Mouse (Mus musculus): ENCODE data around the gene Efcab9. TPM values are rescaled to one million over a fixed set of nuclear protein-coding genes. Genes with fewer than 3 reads are reported as not detected.
A peak's percentile ranks its signal among the peaks of the same experiment; 100 is the strongest.

The Efcab9 gene
- polyA plus RNA-seq (2015; fragmentation: Nextera tagmentation; extraction: Ambion mirVana): 0.47 and 0.68 TPM in 2 replicates

DNA sequence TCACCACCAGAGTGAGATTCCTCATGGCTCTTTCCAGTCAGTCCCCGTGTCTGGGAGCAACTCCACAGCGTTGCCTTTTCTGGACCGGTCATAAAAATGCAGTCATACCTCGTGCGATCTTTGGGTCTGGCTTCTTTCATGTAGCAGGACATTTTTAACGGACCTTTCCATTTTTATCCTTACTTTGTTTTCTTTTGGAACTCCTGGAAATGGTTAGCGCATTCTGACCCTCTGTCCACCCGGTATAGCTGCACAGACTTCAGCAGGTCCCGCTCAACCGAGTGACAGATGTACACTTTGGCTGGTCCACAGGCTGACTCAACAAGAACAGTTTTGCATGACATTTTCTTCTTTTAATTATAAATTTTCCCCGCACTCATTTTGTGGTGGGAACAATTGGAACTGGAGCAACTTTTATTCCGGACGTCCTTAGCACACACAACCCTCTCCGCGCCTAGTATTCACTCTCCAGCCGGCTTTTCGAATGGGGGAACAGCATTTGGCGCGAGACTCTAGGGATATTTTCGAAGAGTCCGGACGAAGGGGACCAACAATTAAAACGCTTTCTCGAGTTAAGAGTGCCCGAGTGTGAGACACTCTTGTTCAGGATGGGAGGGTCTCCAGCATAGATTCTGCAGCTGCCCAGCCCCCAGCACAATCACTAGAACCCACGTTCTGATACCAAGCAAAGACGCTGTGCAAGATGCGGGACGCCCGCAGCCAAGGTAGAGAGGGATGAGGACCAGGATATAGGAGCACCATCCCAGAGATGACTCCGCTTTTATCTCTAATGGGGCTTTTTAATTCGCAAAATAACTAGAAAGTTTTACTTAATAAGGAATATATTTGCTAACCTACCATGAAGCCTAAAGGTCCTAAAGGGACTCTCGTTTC lies at the start of gene Efcab9:
Gene Efcab9 (minus strand): TSS at position 211 of the 894 bp plus-strand sequence.
- Histone ChIP-seq H3K4me2 (replicated peaks; ENCODE audit: low read depth, low read length) (peak within 1 kb of the TSS; percentile 99), H3K9ac (replicated peaks; ENCODE audit: low read length) (peak within 1 kb of the TSS; percentile 78), H3K27ac (ENCODE audit: low read length) (no peak within 1 kb of the TSS), H3K27me3 (ENCODE audit: insufficient read depth, low read length) (no peaks in the 10 kb centered on the region), H3K4me1 (ENCODE audit: insufficient read depth, low read length) (peaks cover 15% of the 10 kb centered on the region), H3K36me3 (ENCODE audit: insufficient read depth, low read length) (no peaks in the 10 kb centered on the region), H3K9me3 (ENCODE audit: low read length) (no peaks in the 10 kb centered on the region), H3K4me3 (ENCODE audit: low read length) (peak within 1 kb of the TSS; percentile 69)
- 3% methylated on average over 33 of the region's 33 CpGs for WGBS
- ATAC-seq (ENCODE audit: low FRiP score, low TSS enrichment): 0 out of 2 replicates have a peak, but pooled peaks have one; percentile 13

DNA sequence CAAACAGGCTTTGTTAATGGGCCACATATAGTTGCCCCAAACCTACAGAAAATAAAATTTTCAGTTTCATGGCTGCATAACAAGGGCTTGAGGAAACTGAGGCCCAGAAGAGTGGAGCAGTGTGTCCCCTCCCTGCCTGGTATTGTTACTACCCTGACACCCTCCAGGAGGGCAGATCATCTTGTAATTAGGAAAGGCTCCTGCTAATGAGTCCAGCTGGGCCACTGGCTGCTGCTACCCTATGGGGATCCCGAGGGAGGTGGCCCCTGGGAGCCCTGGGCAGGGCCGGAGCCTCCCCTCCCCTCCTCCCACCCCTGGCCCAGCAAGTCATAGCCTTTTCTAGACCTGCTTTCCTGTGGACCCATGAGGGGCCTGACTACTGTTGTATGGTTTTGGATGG lies 49.1 kb upstream of the Efcab9 start:
- no peak for ATAC-seq (ENCODE audit: low FRiP score, low TSS enrichment)
- Histone ChIP-seq H3K4me1 (ENCODE audit: insufficient read depth, low read length) (peaks cover 24% of the 10 kb centered on the region), H3K27me3 (ENCODE audit: insufficient read depth, low read length) (no peaks in the 10 kb centered on the region), H3K36me3 (ENCODE audit: insufficient read depth, low read length) (no peaks in the 10 kb centered on the region), H3K4me3 (ENCODE audit: low read length) (no peak overlapping the region), H3K4me2 (replicated peaks; ENCODE audit: low read depth, low read length) (no peak overlapping the region), H3K27ac (ENCODE audit: low read length) (no peak overlapping the region), H3K9ac (replicated peaks; ENCODE audit: low read length) (no peak overlapping the region), H3K9me3 (ENCODE audit: low read length) (no peaks in the 10 kb centered on the region)
- WGBS: 55% methylated on average over 2 of the region's 2 CpGs

DNA sequence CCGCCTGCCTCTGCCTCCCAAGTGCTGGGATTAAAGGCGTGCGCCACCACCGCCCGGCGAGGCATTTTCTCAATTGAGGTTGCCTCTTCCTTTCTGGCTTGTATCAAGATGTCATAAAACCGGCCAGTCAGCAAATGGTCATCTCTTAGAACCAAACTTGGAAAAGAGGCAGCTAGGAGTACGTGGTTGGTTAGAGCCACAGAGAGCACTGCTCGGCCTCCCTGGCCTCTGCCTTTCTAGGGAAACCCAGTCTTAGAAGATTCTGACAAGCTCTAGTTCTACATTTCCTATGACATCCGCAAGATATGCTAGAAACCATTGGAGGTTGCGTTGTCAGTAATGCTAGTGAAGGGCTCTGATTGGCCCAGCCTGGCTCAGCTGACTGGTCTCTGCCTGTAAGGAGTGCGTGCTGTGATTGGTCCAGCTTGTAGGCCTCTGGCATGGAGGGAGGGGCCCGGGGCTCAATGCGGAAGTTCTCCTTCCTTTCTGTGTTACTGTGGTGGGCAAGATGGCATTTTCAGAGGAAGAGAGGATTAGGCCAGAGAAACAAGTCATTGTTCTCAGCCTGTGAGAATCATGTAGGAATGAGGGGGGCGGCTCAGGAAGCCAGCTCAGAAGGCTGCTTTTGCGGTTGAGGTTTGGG lies 48.5 kb upstream of the Efcab9 start:
- WGBS: 86% methylated on average over 16 of the region's 16 CpGs
- H3K4me1 ChIP-seq (ENCODE audit: insufficient read depth, low read length): peaks cover 26% of the 10 kb centered on the region
- H3K4me3 ChIP-seq (ENCODE audit: low read length): no peak overlapping the region
- no peak overlapping the region for H3K27ac ChIP-seq (ENCODE audit: low read length)
- H3K9me3 ChIP-seq (ENCODE audit: low read length): no peaks in the 10 kb centered on the region
- no peak for ATAC-seq (ENCODE audit: low FRiP score, low TSS enrichment)
- no peak overlapping the region for H3K9ac ChIP-seq (replicated peaks; ENCODE audit: low read length)
- no peaks in the 10 kb centered on the region for H3K27me3 ChIP-seq (ENCODE audit: insufficient read depth, low read length)
- H3K36me3 ChIP-seq (ENCODE audit: insufficient read depth, low read length): no peaks in the 10 kb centered on the region
- no peak overlapping the region for H3K4me2 ChIP-seq (replicated peaks; ENCODE audit: low read depth, low read length)

DNA sequence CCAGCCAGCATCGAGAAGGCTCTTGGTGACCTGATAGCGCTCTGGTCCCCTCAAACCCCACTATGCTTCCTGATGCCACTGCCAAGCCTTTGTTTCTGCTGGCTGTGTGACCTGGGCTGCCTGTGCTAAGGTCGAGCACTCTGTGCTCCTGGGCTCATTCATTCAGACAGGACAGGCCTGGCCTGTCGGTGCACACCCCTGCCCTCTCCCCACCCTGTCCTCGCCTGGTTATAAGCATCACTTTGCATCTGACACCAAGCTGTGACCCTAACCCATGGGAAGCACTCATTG lies 44.8 kb upstream of the Efcab9 start:
- no peak; the same call in 1 of the 2 replicates for ATAC-seq (ENCODE audit: low FRiP score, low TSS enrichment)
- Histone ChIP-seq H3K4me2 (replicated peaks; ENCODE audit: low read depth, low read length) (no peak overlapping the region), H3K27ac (ENCODE audit: low read length) (no peak overlapping the region)

DNA sequence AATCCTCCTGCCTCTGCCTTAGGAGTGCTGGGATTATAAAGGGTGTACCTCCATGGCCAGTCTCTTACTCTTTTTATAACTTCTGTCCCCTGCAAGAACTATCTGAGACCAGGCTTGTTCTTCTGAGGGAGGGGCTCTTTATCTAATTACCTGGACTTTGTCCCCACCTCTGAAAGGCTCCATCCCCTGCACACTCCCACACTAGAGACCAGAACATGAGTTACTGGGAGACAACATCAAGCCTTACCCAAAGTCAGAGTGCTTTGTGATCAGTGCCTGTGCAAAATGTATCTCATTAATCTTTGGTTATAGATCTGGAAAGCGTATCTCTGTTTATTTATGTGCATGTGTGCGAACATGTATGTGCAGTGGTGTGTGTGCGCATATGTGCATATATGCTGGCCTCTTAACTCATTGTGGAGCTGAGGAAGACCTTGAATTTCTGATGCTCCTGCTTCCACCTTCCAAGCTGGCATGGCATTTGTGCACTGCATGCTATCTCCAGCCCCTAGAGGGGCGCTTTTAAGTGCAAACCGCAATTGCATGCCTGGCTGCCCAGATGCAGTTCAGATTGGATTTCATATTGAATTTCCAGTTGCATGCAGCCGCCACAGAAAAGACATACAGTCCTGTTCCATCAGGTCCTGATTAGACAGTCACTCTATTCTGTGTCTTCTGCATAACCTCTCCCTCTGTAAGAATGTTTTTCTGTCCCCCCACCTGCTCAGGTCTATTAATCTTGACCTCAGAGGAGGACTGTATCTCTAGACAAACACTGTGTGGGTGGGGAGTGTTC lies 44.3 kb upstream of the Efcab9 start:
- H3K27me3 ChIP-seq (ENCODE audit: insufficient read depth, low read length): no peaks in the 10 kb centered on the region
- no peak overlapping the region for H3K4me3 ChIP-seq (ENCODE audit: low read length)
- WGBS: 47% methylated on average over 6 of the region's 6 CpGs
- H3K9me3 ChIP-seq (ENCODE audit: low read length): no peaks in the 10 kb centered on the region
- peaks cover 26% of the 10 kb centered on the region for H3K4me1 ChIP-seq (ENCODE audit: insufficient read depth, low read length)
- H3K4me2 ChIP-seq (replicated peaks; ENCODE audit: low read depth, low read length): no peak overlapping the region
- H3K36me3 ChIP-seq (ENCODE audit: insufficient read depth, low read length): no peaks in the 10 kb centered on the region
- H3K9ac ChIP-seq (replicated peaks; ENCODE audit: low read length): no peak overlapping the region
- peak; percentile 86 for ATAC-seq (ENCODE audit: low FRiP score, low TSS enrichment)
- H3K27ac ChIP-seq (ENCODE audit: low read length): 0 out of 2 replicates have a peak overlapping the region, but pooled peaks have one; percentile 15

More for the DNA sequence above, 44.8 kb upstream of the Efcab9 start:
- no peak overlapping the region for H3K9ac ChIP-seq (replicated peaks; ENCODE audit: low read length)
- H3K4me1 ChIP-seq (ENCODE audit: insufficient read depth, low read length): peaks cover 26% of the 10 kb centered on the region
- H3K36me3 ChIP-seq (ENCODE audit: insufficient read depth, low read length): no peaks in the 10 kb centered on the region
- 19% methylated on average over 5 of the region's 5 CpGs for WGBS
- H3K27me3 ChIP-seq (ENCODE audit: insufficient read depth, low read length): no peaks in the 10 kb centered on the region
- H3K4me3 ChIP-seq (ENCODE audit: low read length): no peak overlapping the region
- no peaks in the 10 kb centered on the region for H3K9me3 ChIP-seq (ENCODE audit: low read length)

DNA sequence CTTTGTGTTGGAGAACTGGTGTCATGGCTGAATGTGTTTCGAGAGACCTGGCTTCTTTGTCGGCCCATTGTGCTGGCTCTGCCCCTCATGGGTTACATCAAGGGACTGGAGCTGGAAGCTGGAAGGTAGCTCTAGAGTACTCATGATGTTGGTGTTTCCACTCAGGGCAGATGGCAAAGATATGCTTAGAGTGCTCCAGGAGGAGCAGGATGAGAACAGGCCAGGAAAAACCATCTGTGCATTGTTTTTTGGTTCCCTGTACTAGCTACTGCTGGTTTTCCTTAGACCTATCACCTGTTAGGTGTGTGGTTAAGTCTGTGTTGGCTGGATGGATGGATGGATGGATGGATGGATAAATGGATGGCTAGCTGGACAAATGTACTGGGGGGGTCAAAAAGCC lies 41.8 kb upstream of the Efcab9 start:
- no peak for ATAC-seq (ENCODE audit: low FRiP score, low TSS enrichment)
- WGBS: 83% methylated on average over 2 of the region's 2 CpGs
- Histone ChIP-seq H3K4me1 (ENCODE audit: insufficient read depth, low read length) (peaks cover 24% of the 10 kb centered on the region), H3K9me3 (ENCODE audit: low read length) (no peaks in the 10 kb centered on the region; the same call in 1 of the 2 replicates), H3K36me3 (ENCODE audit: insufficient read depth, low read length) (no peaks in the 10 kb centered on the region), H3K4me3 (ENCODE audit: low read length) (no peak overlapping the region), H3K27ac (ENCODE audit: low read length) (no peak overlapping the region), H3K27me3 (ENCODE audit: insufficient read depth, low read length) (no peaks in the 10 kb centered on the region), H3K9ac (replicated peaks; ENCODE audit: low read length) (no peak overlapping the region), H3K4me2 (replicated peaks; ENCODE audit: low read depth, low read length) (no peak overlapping the region)

GRCm38 (mm10) chr11:32571103-32571502 lies 39.2 kb upstream of the Efcab9 start:
- Histone ChIP-seq H3K27me3 (ENCODE audit: insufficient read depth, low read length) (no peaks in the 10 kb centered on the region), H3K4me3 (ENCODE audit: low read length) (no peak overlapping the region), H3K36me3 (ENCODE audit: insufficient read depth, low read length) (no peaks in the 10 kb centered on the region), H3K4me1 (ENCODE audit: insufficient read depth, low read length) (peaks cover 3% of the 10 kb centered on the region; the same call in 1 of the 2 replicates), H3K27ac (ENCODE audit: low read length) (no peak overlapping the region), H3K9ac (replicated peaks; ENCODE audit: low read length) (no peak overlapping the region), H3K9me3 (ENCODE audit: low read length) (no peaks in the 10 kb centered on the region; the same call in 1 of the 2 replicates), H3K4me2 (replicated peaks; ENCODE audit: low read depth, low read length) (no peak overlapping the region)
- WGBS: 92% methylated on average over 6 of the region's 6 CpGs
- no peak for ATAC-seq (ENCODE audit: low FRiP score, low TSS enrichment)

DNA sequence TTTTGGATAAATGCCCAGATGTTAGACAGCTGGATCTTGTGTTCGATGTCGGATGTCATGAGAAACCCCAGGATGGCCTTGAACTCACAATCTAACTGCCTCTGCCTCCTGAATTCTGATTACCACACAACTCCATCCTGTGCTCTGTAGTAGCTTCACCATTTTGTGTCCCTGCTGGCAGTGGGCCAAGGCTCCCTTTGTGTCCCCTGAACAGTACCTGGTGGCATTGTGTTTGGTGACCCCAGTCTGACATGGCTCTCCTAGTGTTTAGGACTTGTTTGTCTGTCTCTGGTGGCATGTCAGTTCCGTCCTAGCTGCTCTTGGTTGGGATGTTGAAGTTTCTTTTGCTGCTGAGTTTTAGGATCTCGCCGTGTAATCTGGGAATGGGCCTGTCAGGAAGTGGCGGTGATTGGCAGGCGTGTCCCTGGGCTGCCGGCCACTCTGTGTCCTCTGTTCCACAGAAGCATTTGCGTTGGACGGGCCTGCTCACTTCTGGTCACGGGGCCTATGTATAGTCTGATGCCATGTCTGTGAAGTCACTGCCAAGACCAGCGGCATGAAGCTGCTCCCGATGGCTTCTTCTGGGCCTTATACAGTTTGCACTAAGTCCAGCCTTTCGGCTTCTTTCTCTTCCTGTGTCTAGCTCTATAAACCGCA lies 36.9 kb upstream of the Efcab9 start:
- Histone ChIP-seq H3K4me2 (replicated peaks; ENCODE audit: low read depth, low read length) (no peak overlapping the region), H3K27me3 (ENCODE audit: insufficient read depth, low read length) (no peaks in the 10 kb centered on the region), H3K4me1 (ENCODE audit: insufficient read depth, low read length) (peaks cover 11% of the 10 kb centered on the region), H3K9ac (replicated peaks; ENCODE audit: low read length) (no peak overlapping the region), H3K4me3 (ENCODE audit: low read length) (no peak overlapping the region), H3K36me3 (ENCODE audit: insufficient read depth, low read length) (no peaks in the 10 kb centered on the region), H3K27ac (ENCODE audit: low read length) (no peak overlapping the region), H3K9me3 (ENCODE audit: low read length) (no peaks in the 10 kb centered on the region; the same call in 1 of the 2 replicates)
- no peak for ATAC-seq (ENCODE audit: low FRiP score, low TSS enrichment)
- WGBS: 92% methylated on average over 15 of the region's 15 CpGs

DNA sequence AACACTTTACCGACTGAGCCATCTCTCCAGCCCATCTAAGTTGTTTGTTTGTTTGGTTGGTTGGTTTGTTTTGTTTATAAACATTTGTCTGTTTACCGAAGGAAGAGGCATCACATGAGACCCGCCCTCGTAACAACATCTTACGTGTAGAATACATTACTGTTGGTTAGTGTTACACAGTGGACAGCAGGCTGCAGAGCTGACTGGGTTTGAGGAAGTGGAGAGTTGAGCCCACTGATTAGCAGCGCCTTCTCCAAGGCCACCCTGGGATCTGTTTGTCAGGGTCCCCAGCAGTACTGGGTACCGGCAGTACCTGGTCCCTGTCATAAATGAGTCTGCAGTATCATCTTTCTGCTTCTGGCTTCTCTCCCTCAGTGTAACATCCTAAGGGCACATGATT lies 36.2 kb upstream of the Efcab9 start:
- 75% methylated on average over 7 of the region's 7 CpGs for WGBS
- H3K9me3 ChIP-seq (ENCODE audit: low read length): no peaks in the 10 kb centered on the region; the same call in 1 of the 2 replicates
- H3K4me2 ChIP-seq (replicated peaks; ENCODE audit: low read depth, low read length): no peak overlapping the region
- no peak overlapping the region for H3K27ac ChIP-seq (ENCODE audit: low read length)
- H3K36me3 ChIP-seq (ENCODE audit: insufficient read depth, low read length): no peaks in the 10 kb centered on the region
- H3K9ac ChIP-seq (replicated peaks; ENCODE audit: low read length): no peak overlapping the region
- H3K4me1 ChIP-seq (ENCODE audit: insufficient read depth, low read length): peaks cover 11% of the 10 kb centered on the region
- H3K27me3 ChIP-seq (ENCODE audit: insufficient read depth, low read length): no peaks in the 10 kb centered on the region
- no peak for ATAC-seq (ENCODE audit: low FRiP score, low TSS enrichment)
- H3K4me3 ChIP-seq (ENCODE audit: low read length): no peak overlapping the region

All from kidney, embryonic 16.5 days (tissue).